Mouse (Mus musculus) intestine, embryonic 15.5 days (tissue): ENCODE measurements around the gene Tcf7l1. TPM values are rescaled to one million over a fixed set of nuclear protein-coding genes. Genes with fewer than 3 reads are reported as not detected.

ENCODE experiments used
- ATAC-seq: fragments of 200-750 bp; cut with Nextera tagmentation; 2 replicates; pipeline ENCODE4 v1.8.0; 2017; ENCODE audit warnings: moderate TSS enrichment, moderate library complexity
- H3K27ac ChIP-seq: fragments of 300-500 bp; sonication (generic); 2 replicates; pipeline ENCODE4 v1.5.1; 2015; ENCODE audit warnings: mild to moderate bottlenecking, inconsistent platforms
- H3K27me3 ChIP-seq: fragments of 300-500 bp; sonication (generic); replicated peaks from 2 replicates; pipeline ENCODE4 v1.6.1; 2015; ENCODE audit warnings: inconsistent platforms
- H3K36me3 ChIP-seq: fragments of 300-500 bp; sonication (generic); 2 replicates; pipeline ENCODE4 v1.6.1; 2015; ENCODE audit warnings: inconsistent platforms
- H3K4me1 ChIP-seq: fragments of 300-500 bp; sonication (generic); replicated peaks from 2 replicates; pipeline ENCODE4 v1.6.1; 2015; ENCODE audit warnings: inconsistent platforms
- H3K4me2 ChIP-seq: fragments of 300-500 bp; sonication (generic); replicated peaks from 2 replicates; pipeline ENCODE4 v1.6.1; 2015; ENCODE audit warnings: mild to moderate bottlenecking, inconsistent platforms
- H3K4me3 ChIP-seq: fragments of 300-500 bp; sonication (generic); replicated peaks from 2 replicates; pipeline ENCODE4 v1.5.1; 2015; ENCODE audit warnings: inconsistent platforms
- H3K9ac ChIP-seq: fragments of 300-500 bp; sonication (generic); 2 replicates; pipeline ENCODE4 v1.6.1; 2015; ENCODE audit warnings: inconsistent platforms
- H3K9me3 ChIP-seq: fragments of 300-500 bp; sonication (generic); 2 replicates; pipeline ENCODE4 v1.6.1; 2016; ENCODE audit warnings: inconsistent platforms
- WGBS: fragments of 180-500 bp; shearing (Covaris S2); methylation state at CpG from one replicate; pipeline ENCODE4 v1.1.7; 2015; 5-methylcytosine and 5-hydroxymethylcytosine counted together
- polyA plus RNA-seq: library from polyadenylated mRNA; unstranded; fragments of >200 nt; fragmentation: Nextera tagmentation; extraction: Ambion mirVana; gene quantifications from 2 replicates; pipeline ENCODE4 v1.2.1, GENCODE M21; 2015

The Tcf7l1 gene
- polyA plus RNA-seq, 1 experiment from 2014 or later, result 15.0 TPM

- no peak for ATAC-seq
- Histone ChIP-seq H3K36me3 (no peaks in the 10 kb centered on the region), H3K9ac (no peak overlapping the region), H3K9me3 (no peaks in the 10 kb centered on the region), H3K27ac (peak overlapping the region; percentile 20; the same call in 1 of the 2 replicates), H3K4me3 (no peak overlapping the region), H3K27me3 (no peaks in the 10 kb centered on the region), H3K4me1 (peaks cover 48% of the 10 kb centered on the region), H3K4me2 (no peak overlapping the region)
- WGBS, result 63% methylated on average over 8 of the region's 8 CpGs
Observed at GRCm38 (mm10) chr6:72690001-72690400, 99.1 kb downstream of the Tcf7l1 start.

- Histone ChIP-seq H3K4me2 (no peak overlapping the region), H3K4me3 (no peak overlapping the region), H3K27ac (0 out of 2 replicates have a peak overlapping the region, but pooled peaks have one; percentile 2), H3K36me3 (no peaks in the 10 kb centered on the region), H3K4me1 (peaks cover 44% of the 10 kb centered on the region), H3K9ac (no peak overlapping the region), H3K27me3 (no peaks in the 10 kb centered on the region), H3K9me3 (no peaks in the 10 kb centered on the region)
- 46% methylated on average over 5 of the region's 5 CpGs for WGBS
- peak; percentile 72 for ATAC-seq
Observed at GRCm38 (mm10) chr6:72689046-72689445, 100.0 kb downstream of the Tcf7l1 start.

GRCm38 (mm10) chr6:72685165-72685564 lies 103.9 kb downstream of the Tcf7l1 start:
- H3K4me3 ChIP-seq, result no peak overlapping the region
- H3K9ac ChIP-seq, result no peak overlapping the region
- no peaks in the 10 kb centered on the region for H3K9me3 ChIP-seq
- no peak overlapping the region for H3K4me2 ChIP-seq
- H3K36me3 ChIP-seq, result no peaks in the 10 kb centered on the region
- H3K27ac ChIP-seq, result 0 out of 2 replicates have a peak overlapping the region, but pooled peaks have one; percentile 3
- H3K4me1 ChIP-seq, result peaks cover 34% of the 10 kb centered on the region
- WGBS, result 56% methylated on average over 9 of the region's 9 CpGs
- ATAC-seq, result no peak; the same call in 1 of the 2 replicates
- no peaks in the 10 kb centered on the region for H3K27me3 ChIP-seq

- Histone ChIP-seq H3K4me2 (no peak overlapping the region), H3K4me3 (no peak overlapping the region), H3K9ac (no peak overlapping the region), H3K4me1 (peaks cover 31% of the 10 kb centered on the region), H3K9me3 (no peaks in the 10 kb centered on the region), H3K27ac (no peak overlapping the region), H3K36me3 (no peaks in the 10 kb centered on the region), H3K27me3 (no peaks in the 10 kb centered on the region)
- no peak for ATAC-seq
- 67% methylated on average over 4 of the region's 4 CpGs for WGBS
Observed at GRCm38 (mm10) chr6:72684260-72684805, 104.7 kb downstream of the Tcf7l1 start.

GRCm38 (mm10) chr6:72682238-72682637 lies 106.8 kb downstream of the Tcf7l1 start:
- Histone ChIP-seq H3K4me2 (no peak overlapping the region), H3K9ac (no peak overlapping the region), H3K36me3 (no peaks in the 10 kb centered on the region), H3K27ac (no peak overlapping the region), H3K9me3 (no peaks in the 10 kb centered on the region), H3K4me1 (peaks cover 49% of the 10 kb centered on the region), H3K4me3 (no peak overlapping the region), H3K27me3 (no peaks in the 10 kb centered on the region)
- no peak for ATAC-seq
- WGBS, result 43% methylated on average over 4 of the region's 4 CpGs

- Histone ChIP-seq H3K4me2 (no peak overlapping the region), H3K4me3 (no peak overlapping the region), H3K9ac (no peak overlapping the region), H3K4me1 (peaks cover 60% of the 10 kb centered on the region), H3K27ac (no peak overlapping the region), H3K27me3 (no peaks in the 10 kb centered on the region), H3K9me3 (no peaks in the 10 kb centered on the region), H3K36me3 (no peaks in the 10 kb centered on the region)
- ATAC-seq, result no peak
- WGBS, result 77% methylated on average over 9 of the region's 9 CpGs
Observed at GRCm38 (mm10) chr6:72680936-72681335, 108.1 kb downstream of the Tcf7l1 start.

- WGBS, result 32% methylated on average over 9 of the region's 9 CpGs
- no peak overlapping the region for H3K9ac ChIP-seq
- no peaks in the 10 kb centered on the region for H3K27me3 ChIP-seq
- ATAC-seq, result no peak
- peaks cover 55% of the 10 kb centered on the region for H3K4me1 ChIP-seq
- peak overlapping the region; percentile 93; the same call in 1 of the 2 replicates for H3K27ac ChIP-seq
- no peak overlapping the region for H3K4me3 ChIP-seq
- H3K4me2 ChIP-seq, result no peak overlapping the region
- no peaks in the 10 kb centered on the region for H3K9me3 ChIP-seq
- no peaks in the 10 kb centered on the region for H3K36me3 ChIP-seq
Observed at GRCm38 (mm10) chr6:72678631-72679030, 110.4 kb downstream of the Tcf7l1 start.

GRCm38 (mm10) chr6:72677510-72678220 lies 111.4 kb downstream of the Tcf7l1 start:
- Histone ChIP-seq H3K4me3 (peak overlapping the region; percentile 32), H3K27me3 (no peaks in the 10 kb centered on the region), H3K9ac (peak overlapping the region; percentile 26), H3K36me3 (no peaks in the 10 kb centered on the region), H3K9me3 (no peaks in the 10 kb centered on the region), H3K4me2 (peak overlapping the region; percentile 61), H3K4me1 (peaks cover 57% of the 10 kb centered on the region), H3K27ac (peak overlapping the region; percentile 93)
- peak; percentile 85 for ATAC-seq
- 21% methylated on average over 11 of the region's 11 CpGs for WGBS

GRCm38 (mm10) chr6:72677079-72677478 lies 112.0 kb downstream of the Tcf7l1 start:
- peak; percentile 73 for ATAC-seq

GRCm38 (mm10) chr6:72676376-72676775 lies 112.7 kb downstream of the Tcf7l1 start:
- Histone ChIP-seq H3K27me3 (no peaks in the 10 kb centered on the region), H3K4me1 (peaks cover 49% of the 10 kb centered on the region), H3K9ac (no peak overlapping the region), H3K4me3 (no peak overlapping the region), H3K27ac (peak overlapping the region; percentile 93), H3K9me3 (no peaks in the 10 kb centered on the region), H3K4me2 (peak overlapping the region; percentile 61), H3K36me3 (no peaks in the 10 kb centered on the region)
- 34% methylated on average over 2 of the region's 2 CpGs for WGBS
- ATAC-seq, result 0 out of 2 replicates have a peak, but pooled peaks have one; percentile 13

More at GRCm38 (mm10) chr6:72677079-72677478, 112.0 kb downstream of the Tcf7l1 start:
- WGBS, result 9% methylated on average over 10 of the region's 10 CpGs
- Histone ChIP-seq H3K9ac (peak overlapping the region; percentile 26), H3K27me3 (no peaks in the 10 kb centered on the region), H3K4me1 (peaks cover 55% of the 10 kb centered on the region), H3K4me2 (peak overlapping the region; percentile 61), H3K36me3 (no peaks in the 10 kb centered on the region), H3K4me3 (peak overlapping the region; percentile 32), H3K9me3 (no peaks in the 10 kb centered on the region), H3K27ac (peak overlapping the region; percentile 93)

- Histone ChIP-seq H3K4me2 (no peak overlapping the region), H3K9me3 (no peaks in the 10 kb centered on the region), H3K4me3 (no peak overlapping the region), H3K27ac (peak overlapping the region; percentile 32; the same call in 1 of the 2 replicates), H3K36me3 (no peaks in the 10 kb centered on the region), H3K4me1 (peaks cover 38% of the 10 kb centered on the region), H3K27me3 (no peaks in the 10 kb centered on the region), H3K9ac (no peak overlapping the region)
- no peak for ATAC-seq
Observed at GRCm38 (mm10) chr6:72673751-72674150, 115.3 kb downstream of the Tcf7l1 start.

GRCm38 (mm10) chr6:72671129-72671528 lies 117.9 kb downstream of the Tcf7l1 start:
- ATAC-seq, result no peak
- peaks cover 13% of the 10 kb centered on the region; the same call in 1 of the 2 replicates for H3K4me1 ChIP-seq
- WGBS, result 74% methylated on average over 8 of the region's 8 CpGs

More at GRCm38 (mm10) chr6:72671129-72671528, 117.9 kb downstream of the Tcf7l1 start:
- Histone ChIP-seq H3K27ac (no peak overlapping the region), H3K9ac (no peak overlapping the region), H3K4me3 (no peak overlapping the region), H3K36me3 (no peaks in the 10 kb centered on the region), H3K27me3 (no peaks in the 10 kb centered on the region), H3K4me2 (no peak overlapping the region), H3K9me3 (no peaks in the 10 kb centered on the region)
